Mouse (Mus musculus) CH12.LX (cell line): Measurements from ENCODE around the gene Fggy. TPM values are rescaled to one million over a fixed set of nuclear protein-coding genes. Genes with fewer than 3 reads are reported as not detected.

ENCODE experiments used
- DNase-seq: peaks from one replicate; pipeline ENCODE4 v3.0.0-alpha.2; 2013; ENCODE audit errors: extremely low read depth
- H3K27ac ChIP-seq: 2 replicates; pipeline ENCODE4 v1.5.1; 2012; ENCODE audit warnings: low read depth, mild to moderate bottlenecking, control low read depth, moderate library complexity; ENCODE audit not compliant: insufficient read depth
- H3K27me3 ChIP-seq: replicated peaks from 2 replicates; pipeline ENCODE3; 2012; ENCODE audit warnings: inconsistent platforms
- H3K36me3 ChIP-seq, 2 experiments: replicated peaks in 1 of 2; 2 replicates each; pipeline versions ENCODE3 to v1.6.1; 2012; ENCODE audit warnings: inconsistent platforms in 1 of 2, low read length in 1 of 2, mild to moderate bottlenecking in 1 of 2, mixed read lengths in 1 of 2, moderate library complexity in 1 of 2; ENCODE audit not compliant: control insufficient read depth in 1 of 2, insufficient read depth in 1 of 2
- H3K4me1 ChIP-seq, 2 experiments: 2 replicates each; pipeline ENCODE4 v1.6.1; 2012; ENCODE audit warnings: inconsistent platforms in 1 of 2, moderate library complexity in 1 of 2; ENCODE audit not compliant: insufficient read depth in 2 of 2, control insufficient read depth in 1 of 2
- H3K4me2 ChIP-seq: 2 replicates; pipeline ENCODE4 v1.6.1; 2012; ENCODE audit warnings: low read depth, mild to moderate bottlenecking, control low read depth; ENCODE audit not compliant: poor library complexity, insufficient read depth, severe bottlenecking
- H3K4me3 ChIP-seq, 3 experiments: fragments of 150-350 bp in 1 of 3; sonication (generic) in 1 of 3; replicated peaks in 1 of 3; 2 replicates each; pipeline versions ENCODE3 to v1.5.1; 2011 to 2012; ENCODE audit warnings: low read depth in 2 of 3, low read length in 2 of 3, mild to moderate bottlenecking in 2 of 3, moderate library complexity in 2 of 3, control low read depth in 1 of 3, improper control_type of control experiment in 1 of 3, inconsistent platforms in 1 of 3, mixed read lengths in 1 of 3; ENCODE audit not compliant: poor library complexity in 1 of 3
- H3K79me2 ChIP-seq: replicated peaks from 2 replicates; pipeline ENCODE4 v1.6.1; 2012; ENCODE audit warnings: mild to moderate bottlenecking, moderate library complexity; ENCODE audit not compliant: control insufficient read depth, poor library complexity, insufficient read depth, severe bottlenecking; ENCODE audit errors: extremely low read depth
- H3K9ac ChIP-seq: 2 replicates; pipeline ENCODE4 v1.6.1; 2012; ENCODE audit warnings: low read depth, mild to moderate bottlenecking, control low read depth, moderate library complexity; ENCODE audit not compliant: insufficient read depth
- H3K9me3 ChIP-seq: replicated peaks from 2 replicates; pipeline ENCODE3; 2012; ENCODE audit warnings: low read length, inconsistent platforms, mixed read lengths
- CHD2 ChIP-seq: IDR thresholded peaks from 2 replicates; pipeline ENCODE4 v1.6.1; 2011; ENCODE audit warnings: low read length, improper control_type of control experiment
- CTCF ChIP-seq, 2 experiments: IDR thresholded peaks in 1 of 2; conservative IDR thresholded peaks in 1 of 2; 2 replicates each; pipeline ENCODE4 v1.5.1; 2011 to 2012; ENCODE audit warnings: low read depth in 2 of 2, low read length in 2 of 2, improper control_type of control experiment in 1 of 2, inconsistent platforms in 1 of 2, mild to moderate bottlenecking in 1 of 2, moderate library complexity in 1 of 2
- EP300 ChIP-seq: IDR thresholded peaks from 2 replicates; pipeline ENCODE4 v1.6.1; 2011; ENCODE audit warnings: low read length, improper control_type of control experiment
- HCFC1 ChIP-seq: IDR thresholded peaks from 2 replicates; pipeline ENCODE4 v1.6.1; 2012; ENCODE audit warnings: low read depth, mild to moderate bottlenecking, inconsistent platforms, low read length, improper control_type of control experiment
- JUN ChIP-seq: IDR thresholded peaks from 2 replicates; pipeline ENCODE4 v1.6.1; 2011; ENCODE audit warnings: low read depth, mild to moderate bottlenecking, low read length, improper control_type of control experiment, moderate library complexity; ENCODE audit not compliant: insufficient read depth
- JUND ChIP-seq: conservative IDR thresholded peaks from 2 replicates; pipeline ENCODE4 v1.6.1; 2011; ENCODE audit warnings: low read depth, low read length, improper control_type of control experiment
- KAT2A ChIP-seq: IDR thresholded peaks from 2 replicates; pipeline ENCODE4 v1.6.1; 2012; ENCODE audit warnings: low read length, improper control_type of control experiment, inconsistent platforms; ENCODE audit not compliant: insufficient replicate concordance
- MXI1 ChIP-seq: IDR thresholded peaks from 2 replicates; pipeline ENCODE4 v1.6.1; 2011; ENCODE audit warnings: mild to moderate bottlenecking, low read depth, low read length, improper control_type of control experiment
- MYC ChIP-seq: IDR thresholded peaks from 2 replicates; pipeline ENCODE4 v1.6.1; 2011; ENCODE audit warnings: low read depth, mild to moderate bottlenecking, improper control_type of control experiment, low read length
- NELFE ChIP-seq: IDR thresholded peaks from 2 replicates; pipeline ENCODE4 v1.6.1; 2011; ENCODE audit warnings: low read depth, low read length, improper control_type of control experiment
- NRF1 ChIP-seq: IDR thresholded peaks from 2 replicates; pipeline ENCODE4 v1.6.1; 2014; ENCODE audit warnings: low read depth, mild to moderate bottlenecking, inconsistent platforms, low read length, improper control_type of control experiment, moderate library complexity
- POLR2A ChIP-seq: IDR thresholded peaks from 2 replicates; pipeline ENCODE4 v1.6.1; 2011; ENCODE audit warnings: low read depth, mild to moderate bottlenecking, improper control_type of control experiment, low read length
- POLR2AphosphoS2 ChIP-seq: IDR thresholded peaks from 2 replicates; pipeline ENCODE4 v1.6.1; 2011; ENCODE audit warnings: low read depth, low read length, improper control_type of control experiment
- RCOR1 ChIP-seq: conservative IDR thresholded peaks from 2 replicates; pipeline ENCODE4 v1.6.1; 2012; ENCODE audit warnings: low read depth, mild to moderate bottlenecking, inconsistent platforms, low read length, improper control_type of control experiment
- TCF12 ChIP-seq: IDR thresholded peaks from 2 replicates; pipeline ENCODE4 v1.6.1; 2014; ENCODE audit warnings: low read depth, mild to moderate bottlenecking, inconsistent platforms, low read length, improper control_type of control experiment
- USF1 ChIP-seq: IDR thresholded peaks from 2 replicates; pipeline ENCODE4 v1.6.1; 2014; ENCODE audit warnings: low read depth, mild to moderate bottlenecking, inconsistent platforms, low read length, improper control_type of control experiment
- ZKSCAN1 ChIP-seq: IDR thresholded peaks from 2 replicates; pipeline ENCODE4 v1.6.1; 2012; ENCODE audit warnings: low read depth, inconsistent platforms, low read length, improper control_type of control experiment, borderline replicate concordance
- dilution Hi-C: fragments of 300-500 bp; cut with MboI; formaldehyde crosslinking; loops from 2 replicates; pipeline ENCODE4 v1.14.3; 2020; ENCODE audit warnings: low sequenced_read_pairs; ENCODE audit not compliant: extremely low pct_unique_long_range_greater_than_20kb, extremely low pct_ligation_motif_present
- in situ Hi-C: fragments of 300-500 bp; cut with MboI; formaldehyde crosslinking; loops from 3 replicates; pipeline ENCODE4 v1.14.3; 2019; ENCODE audit warnings: low sequenced_read_pairs, low pct_ligation_motif_present, low pct_unique_long_range_greater_than_20kb, mixed read lengths
- polyA plus RNA-seq: library from polyadenylated mRNA; unstranded; fragments of >175 nt; gene quantifications from 2 replicates; pipeline ENCODE4 v1.2.1, GENCODE M21; 2012; ENCODE audit warnings: low read depth; ENCODE audit not compliant: insufficient read length
- total RNA-seq, 2 experiments: library from RNA; depleted of rRNA; stranded (reverse); fragments of 300-350 nt in 1 of 2; fragments of >200 nt in 1 of 2; gene quantifications; 2 replicates each; pipeline ENCODE4 v1.2.3; 2012 to 2014

The Fggy gene
- total and polyA plus RNA-seq, 3 experiments: 6.2 to 7.5 (median 6.9) TPM

DNA sequence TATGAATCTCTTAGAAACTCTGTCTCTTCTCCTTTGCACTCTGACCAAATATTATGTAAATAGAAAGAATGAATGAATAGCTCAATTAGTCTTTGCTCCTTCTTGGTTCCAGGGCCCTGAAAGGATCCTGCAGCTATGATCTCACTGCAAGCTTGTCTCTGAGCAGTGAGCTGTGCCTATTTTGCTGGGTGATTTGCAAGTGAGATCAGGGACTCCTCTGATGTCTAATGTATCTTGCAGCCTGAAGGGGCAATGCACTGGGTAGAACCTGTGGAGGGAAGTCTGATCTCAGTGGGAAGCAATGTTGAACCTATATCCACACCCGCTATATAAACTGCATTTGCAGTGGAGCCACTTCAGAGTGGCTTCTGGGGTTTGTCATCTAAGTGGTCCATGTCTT is 53.4 kb downstream of the Fggy start:
- no peaks in the 10 kb centered on the region for H3K79me2 ChIP-seq
- no peaks in the 10 kb centered on the region for H3K36me3 ChIP-seq
- no peaks in the 10 kb centered on the region for H3K27me3 ChIP-seq
- in situ Hi-C loops (no loop called here), dilution Hi-C loops (no loop called here)
- H3K9ac ChIP-seq: no peak overlapping the region
- DNase-seq: peak; percentile 12
- no peaks in the 10 kb centered on the region for H3K9me3 ChIP-seq
- TF ChIP-seq MXI1: no peak
- H3K4me2 ChIP-seq: no peak overlapping the region
- H3K27ac ChIP-seq: no peak overlapping the region
- H3K4me3 ChIP-seq: no peak overlapping the region
- peaks cover 0 to 5% of the 10 kb centered on the region in 2 experiments; a peak in 2 of 4 replicates for H3K4me1 ChIP-seq

GRCm38 (mm10) chr4:95611390-95611789 is 54.1 kb downstream of the Fggy start:
- Histone ChIP-seq H3K4me2 (no peak overlapping the region), H3K27ac (no peak overlapping the region), H3K27me3 (no peaks in the 10 kb centered on the region), H3K9ac (no peak overlapping the region), H3K9me3 (no peaks in the 10 kb centered on the region), H3K4me3 (no peak overlapping the region), H3K79me2 (no peaks in the 10 kb centered on the region), H3K4me1 (peaks cover 0 to 5% of the 10 kb centered on the region in 2 experiments; a peak in 2 of 4 replicates), H3K36me3 (no peaks in the 10 kb centered on the region)
- no peak for DNase-seq
- in situ Hi-C loops (no loop called here), dilution Hi-C loops (no loop called here)
- TF ChIP-seq HCFC1 (no peak), MYC (no peak), NELFE (no peak), POLR2AphosphoS2 (no peak), RCOR1 (no peak), KAT2A (no peak), TCF12 (no peak)

DNA sequence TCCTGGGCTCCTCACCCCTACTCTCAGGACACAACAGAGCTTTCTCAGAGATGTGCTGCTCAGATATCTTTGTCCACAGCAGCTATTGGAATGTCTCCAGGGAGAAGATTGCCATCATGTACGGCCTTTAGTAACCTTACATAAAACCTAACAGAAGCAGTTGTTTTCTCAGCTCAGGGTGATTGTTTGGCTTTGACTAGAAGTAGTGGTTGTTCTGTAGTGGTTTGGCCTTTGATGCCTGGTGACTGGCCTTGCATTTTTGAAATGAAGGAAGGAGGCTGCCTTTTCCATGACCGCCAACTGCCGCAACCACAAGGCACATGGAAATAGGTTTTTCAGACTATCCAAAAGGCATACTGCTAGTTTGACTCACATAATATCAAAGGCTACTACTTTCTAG is 63.7 kb downstream of the Fggy start:
- Histone ChIP-seq H3K79me2 (no peaks in the 10 kb centered on the region), H3K27me3 (no peaks in the 10 kb centered on the region), H3K27ac (no peak overlapping the region), H3K36me3 (no peaks in the 10 kb centered on the region), H3K4me1 (peaks cover 6 to 21% of the 10 kb centered on the region in 2 experiments; a peak in 3 of 4 replicates), H3K4me2 (no peak overlapping the region), H3K9ac (no peak overlapping the region), H3K4me3 (no peak overlapping the region), H3K9me3 (no peaks in the 10 kb centered on the region)
- dilution Hi-C loops (no loop called here), in situ Hi-C loops (no loop called here)
- DNase-seq: no peak
- TF ChIP-seq CTCF (conservative IDR thresholded peaks at IDR 0.05 in 1 of 2, IDR thresholded peaks at IDR 0.05 in 1 of 2; ENCODE audit: low read depth in 2 of 2, low read length in 2 of 2) (no peak), NELFE (no peak), JUN (no peak), POLR2A (no peak), JUND (no peak), NRF1 (no peak), CHD2 (no peak), EP300 (no peak), USF1 (no peak), RCOR1 (no peak), KAT2A (no peak), POLR2AphosphoS2 (no peak), ZKSCAN1 (no peak)
